Mouse (Mus musculus) small intestine, adult 2 months (tissue): ENCODE data around the gene Cdh1. TPM values are rescaled to one million over a fixed set of nuclear protein-coding genes. Genes with fewer than 3 reads are reported as not detected.

Experiments
- H3K27ac ChIP-seq: fragments of 200-500 bp; 2 replicates; pipeline ENCODE4 v1.5.1; 2012; ENCODE audit warnings: low read depth, low read length, control low read depth, inconsistent platforms; ENCODE audit not compliant: insufficient read depth
- H3K27me3 ChIP-seq: fragments of 200-500 bp; 2 replicates; pipeline ENCODE4 v1.6.1; 2012; ENCODE audit warnings: mild to moderate bottlenecking, moderate library complexity, low read length, inconsistent platforms; ENCODE audit not compliant: control insufficient read depth, insufficient read depth
- H3K36me3 ChIP-seq: fragments of 200-500 bp; 2 replicates; pipeline ENCODE4 v1.6.1; 2012; ENCODE audit warnings: mild to moderate bottlenecking, low read length, control low read depth, inconsistent platforms; ENCODE audit not compliant: control insufficient read depth, insufficient read depth
- H3K4me1 ChIP-seq: fragments of 200-500 bp; 2 replicates; pipeline ENCODE4 v1.6.1; 2012; ENCODE audit warnings: low read length, inconsistent platforms, mixed read lengths; ENCODE audit not compliant: control insufficient read depth, insufficient read depth, insufficient read length
- H3K4me3 ChIP-seq: fragments of 200-500 bp; 2 replicates; pipeline ENCODE4 v1.5.1; 2012; ENCODE audit warnings: low read depth, mild to moderate bottlenecking, control low read depth, inconsistent platforms, low read length, moderate library complexity
- CTCF ChIP-seq: fragments of 200-500 bp; IDR thresholded peaks from 2 replicates; pipeline ENCODE4 v1.5.1; 2012; ENCODE audit warnings: low read depth, mild to moderate bottlenecking, control low read depth, inconsistent platforms, low read length, moderate library complexity, mixed read lengths; ENCODE audit not compliant: insufficient replicate concordance, insufficient read length; ENCODE audit errors: extremely low read depth
- POLR2A ChIP-seq: fragments of 200-500 bp; IDR thresholded peaks from 2 replicates; pipeline ENCODE4 v1.6.1; 2012; ENCODE audit warnings: low read depth, mild to moderate bottlenecking, control low read depth, inconsistent platforms, low read length, moderate library complexity
- WGBS: fragments of 180-500 bp; shearing (Covaris S2); methylation state at CpG from one replicate; pipeline ENCODE4 v1.1.7; 2018; 5-methylcytosine and 5-hydroxymethylcytosine counted together
- polyA plus RNA-seq: library from polyadenylated mRNA; depleted of rRNA; stranded (reverse); fragments of >200 nt; gene quantifications from 2 replicates; pipeline ENCODE4 v1.2.3, GENCODE M21; 2012; rRNA removed

The Cdh1 gene
- polyA plus RNA-seq: 88.3 and 234 TPM in 2 replicates

GRCm38 (mm10) chr8:106603131-106603819 lies at the start of gene Cdh1:
TSS of gene Cdh1 (plus strand) at chr8:106603351.
- TF ChIP-seq POLR2A (peak; percentile 97; the same call in 1 of the 2 replicates), CTCF (no peak)
- Histone ChIP-seq H3K27me3 (no peaks in the 10 kb centered on the region), H3K27ac (peak within 1 kb of the TSS; percentile 93), H3K36me3 (peaks cover 9% of the 10 kb centered on the region), H3K4me1 (peaks cover 13% of the 10 kb centered on the region), H3K4me3 (peak within 1 kb of the TSS; percentile 98)
- 1% methylated on average over 53 of the region's 53 CpGs for WGBS

GRCm38 (mm10) chr8:106554011-106554410 lies 49.1 kb upstream of the Cdh1 start:
- Histone ChIP-seq H3K27me3 (no peaks in the 10 kb centered on the region), H3K4me1 (no peaks in the 10 kb centered on the region), H3K36me3 (no peaks in the 10 kb centered on the region), H3K4me3 (no peak overlapping the region), H3K27ac (no peak overlapping the region)
- 97% methylated on average over 5 of the region's 5 CpGs for WGBS
- TF ChIP-seq CTCF (no peak), POLR2A (no peak)

- no peak overlapping the region for H3K27ac ChIP-seq
- no peaks in the 10 kb centered on the region for H3K36me3 ChIP-seq
- no peaks in the 10 kb centered on the region for H3K27me3 ChIP-seq
- no peak for TF ChIP-seq POLR2A
- TF ChIP-seq CTCF: no peak
- H3K4me1 ChIP-seq: peaks cover 2% of the 10 kb centered on the region; the same call in 1 of the 2 replicates
- WGBS: 46% methylated on average over 7 of the region's 7 CpGs
- H3K4me3 ChIP-seq: no peak overlapping the region
These were observed 47.0 kb upstream of the Cdh1 start for GRCm38 (mm10) chr8:106556068-106556645.

GRCm38 (mm10) chr8:106559844-106560243 lies 43.3 kb upstream of the Cdh1 start:
- H3K4me3 ChIP-seq: no peak overlapping the region
- no peaks in the 10 kb centered on the region for H3K36me3 ChIP-seq
- H3K4me1 ChIP-seq: peaks cover 20% of the 10 kb centered on the region
- WGBS: 52% methylated on average over 9 of the region's 9 CpGs
- no peaks in the 10 kb centered on the region for H3K27me3 ChIP-seq
- H3K27ac ChIP-seq: no peak overlapping the region
- TF ChIP-seq POLR2A (no peak), CTCF (no peak)

GRCm38 (mm10) chr8:106561097-106561865 lies 41.9 kb upstream of the Cdh1 start:
- 0 out of 2 replicates have a peak, but pooled peaks have one; percentile 18 for TF ChIP-seq POLR2A
- peak; percentile 94 for TF ChIP-seq CTCF
- WGBS: 11% methylated on average over 21 of the region's 21 CpGs
- H3K27ac ChIP-seq: peak overlapping the region; percentile 14; the same call in 1 of the 2 replicates

GRCm38 (mm10) chr8:106563691-106564182 lies 39.4 kb upstream of the Cdh1 start:
- H3K36me3 ChIP-seq: no peaks in the 10 kb centered on the region
- 60% methylated on average over 3 of the region's 3 CpGs for WGBS
- TF ChIP-seq POLR2A: no peak
- no peak for TF ChIP-seq CTCF
- H3K4me1 ChIP-seq: peaks cover 20% of the 10 kb centered on the region
- H3K27ac ChIP-seq: peak overlapping the region; percentile 23
- no peaks in the 10 kb centered on the region for H3K27me3 ChIP-seq
- H3K4me3 ChIP-seq: no peak overlapping the region

More at GRCm38 (mm10) chr8:106561097-106561865, 41.9 kb upstream of the Cdh1 start:
- Histone ChIP-seq H3K27me3 (no peaks in the 10 kb centered on the region), H3K4me3 (no peak overlapping the region), H3K4me1 (peaks cover 20% of the 10 kb centered on the region), H3K36me3 (no peaks in the 10 kb centered on the region)
